26 mouse cellular contexts compared by ENCODE assay signal in the genomic region with DNA sequence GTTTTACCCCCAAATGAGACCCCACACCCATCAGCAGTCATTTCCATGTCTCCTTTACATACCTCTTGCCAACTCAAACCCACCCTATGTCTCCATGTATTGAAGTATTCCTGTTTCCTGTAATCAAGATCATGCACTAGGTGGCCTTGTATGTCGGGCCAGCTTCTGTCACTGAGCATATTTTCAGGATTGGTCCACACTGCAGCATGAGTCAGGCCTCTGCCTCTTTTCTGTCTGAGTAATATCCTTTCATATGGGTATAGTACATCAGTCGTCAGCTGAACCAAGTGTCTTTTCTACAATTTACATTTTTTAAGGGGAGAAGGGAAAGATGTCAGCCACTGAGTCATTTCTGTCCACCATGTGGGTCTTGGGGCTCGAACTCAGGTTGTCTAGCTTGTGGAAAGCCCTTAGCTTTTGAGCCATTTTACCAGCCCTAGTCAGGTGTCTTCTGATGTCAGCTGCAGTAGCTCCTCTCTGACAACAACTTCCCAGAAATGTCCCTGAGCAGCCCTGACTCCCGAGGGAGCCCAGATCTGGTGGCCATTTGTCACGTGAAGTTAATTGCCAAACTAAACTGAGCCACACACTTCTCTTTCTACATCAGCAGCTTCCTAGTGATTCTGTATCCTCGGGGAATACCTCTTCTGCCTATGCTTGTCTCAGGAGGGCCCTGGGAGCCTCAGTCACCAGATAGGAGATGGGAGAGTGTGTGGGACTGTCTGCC.
DNase-seq lines count a peak whose midpoint lies in the region; ATAC-seq lines count a peak whose summit lies in the region.
"Had no signal": no experiment of that assay in that cellular context is flagged by ENCODE, and none has a peak within 500 bp of the region (broad histone marks: within the 10 kb centered on the region; RNA-seq: fewer than 3 reads in every experiment).

No protein-coding gene starts in this region.

- no peak overlapping the region for H3K9ac ChIP-seq in neural tube, embryonic 15.5 days (replicated peaks)
- H3K9ac ChIP-seq: forebrain, embryonic 13.5 days; heart, embryonic 13.5 days; hindbrain, embryonic 12.5 days; hindbrain, embryonic 15.5 days; intestine, embryonic 15.5 days had no signal

- peaks cover 16% of the 10 kb centered on the region for H3K4me1 ChIP-seq in brown adipose tissue, adult 24 weeks (ENCODE audit: control insufficient read depth, insufficient read depth, insufficient read length, low read length)
- H3K4me1 ChIP-seq in neural tube, embryonic 15.5 days, result peaks cover 25% of the 10 kb centered on the region
- H3K4me1 ChIP-seq: intestine, embryonic 15.5 days had no signal

- no peaks in the 10 kb centered on the region for H3K27me3 ChIP-seq in neural tube, embryonic 15.5 days (replicated peaks)
- H3K27me3 ChIP-seq: forebrain, embryonic 13.5 days; hindbrain, embryonic 12.5 days; hindbrain, embryonic 15.5 days; intestine, embryonic 15.5 days had no signal

- peak; percentile 77 for DNase-seq in adrenal gland, adult 2 months
- no peak for DNase-seq in adrenal gland, postnatal 4 days (ENCODE audit: low spot score in 2 of 2)
- DNase-seq in 3T3-L1 (ENCODE audit: low read depth, low spot score), result peak; percentile 50
- DNase-seq in adrenal gland, postnatal 10 days, result peak; percentile 56
- DNase-seq in testis, postnatal 10 days (ENCODE audit: low spot score), result no peak
- DNase-seq: cerebellum, adult 18-20 months; cerebellum, adult 9-10 months; cerebellum, postnatal 14 days; gastrocnemius, postnatal 10 days; gastrocnemius, postnatal 36 days; heart, adult 2 months; heart, postnatal 14 days; heart, postnatal 4 days; kidney, adult 11 months had no signal

- H3K4me3 ChIP-seq in brown adipose tissue, adult 24 weeks (ENCODE audit: insufficient read depth, low read depth, low read length), result no peak overlapping the region
- no peak overlapping the region for H3K4me3 ChIP-seq in neural tube, embryonic 15.5 days (replicated peaks)
- H3K4me3 ChIP-seq: forebrain, embryonic 10.5 days; forebrain, embryonic 13.5 days; heart, adult 2 months; heart, embryonic 10.5 days; heart, embryonic 13.5 days; hindbrain, embryonic 12.5 days; hindbrain, embryonic 15.5 days; intestine, embryonic 15.5 days had no signal

- H3K4me2 ChIP-seq in neural tube, embryonic 15.5 days, result no peak overlapping the region
- H3K4me2 ChIP-seq: forebrain, embryonic 13.5 days; heart, embryonic 13.5 days; hindbrain, embryonic 12.5 days; hindbrain, embryonic 15.5 days; intestine, embryonic 15.5 days had no signal

- no peaks in the 10 kb centered on the region for H3K9me3 ChIP-seq in neural tube, embryonic 15.5 days (replicated peaks)
- H3K9me3 ChIP-seq: forebrain, embryonic 10.5 days; forebrain, embryonic 13.5 days; heart, embryonic 10.5 days; heart, embryonic 13.5 days; hindbrain, embryonic 12.5 days; hindbrain, embryonic 15.5 days; intestine, embryonic 15.5 days had no signal

- H3K36me3 ChIP-seq in neural tube, embryonic 15.5 days, result no peaks in the 10 kb centered on the region
- H3K36me3 ChIP-seq: forebrain, embryonic 10.5 days; heart, embryonic 10.5 days; heart, embryonic 13.5 days; hindbrain, embryonic 12.5 days; hindbrain, embryonic 15.5 days; intestine, embryonic 15.5 days had no signal

- no peak for ATAC-seq in neural tube, embryonic 15.5 days (ENCODE audit: low FRiP score)
- ATAC-seq: activated CD4-positive, CD25-positive, alpha-beta regulatory T cell, adult 4 months; CD4-positive, CD25-positive, alpha-beta regulatory T cell, adult 4 months; forebrain, embryonic 13.5 days; forebrain, embryonic 16.5 days; intestine, embryonic 15.5 days had no signal

- H3K27ac ChIP-seq in brown adipose tissue, adult 24 weeks (replicated peaks; ENCODE audit: low read depth, low read length), result peak overlapping the region; percentile 81
- no peak overlapping the region for H3K27ac ChIP-seq in neural tube, embryonic 15.5 days (replicated peaks)
- H3K27ac ChIP-seq: forebrain, embryonic 10.5 days; forebrain, embryonic 13.5 days; heart, adult 2 months; heart, embryonic 10.5 days; heart, embryonic 13.5 days; hindbrain, embryonic 12.5 days; hindbrain, embryonic 15.5 days; intestine, embryonic 15.5 days had no signal

- 71% methylated on average over 6 of the region's 6 CpGs for WGBS in neural tube, embryonic 15.5 days

Comparison
In these comparisons a context has a peak if more than half of its experiments do, and no peak if none do; other contexts are left out.
1. DNase-seq: peak in adrenal gland, adult 2 months (single experiment), 3T3-L1 (single experiment) and adrenal gland, postnatal 10 days (single experiment); none in adrenal gland, postnatal 4 days (0 of 2) and testis, postnatal 10 days (single experiment).